Mouse (Mus musculus): ENCODE measurements at regions not wholly inside any gene's neighbourhood (a gene's known extent, or its start where the extent isn't known, plus 50 kb on each side); places are given as distances from the start of the nearest gene placed in this dataset.
"Not testable (repeated sequence)": the region's sequence is repeated elsewhere in the genome, so short reads cannot be mapped to it uniquely, and the experiment has no call there.

GRCm38 (mm10) chr2:181930037-181930436 lies 60.9 kb upstream of the Gm14496 start:
- no peak for DNase-seq

DNA sequence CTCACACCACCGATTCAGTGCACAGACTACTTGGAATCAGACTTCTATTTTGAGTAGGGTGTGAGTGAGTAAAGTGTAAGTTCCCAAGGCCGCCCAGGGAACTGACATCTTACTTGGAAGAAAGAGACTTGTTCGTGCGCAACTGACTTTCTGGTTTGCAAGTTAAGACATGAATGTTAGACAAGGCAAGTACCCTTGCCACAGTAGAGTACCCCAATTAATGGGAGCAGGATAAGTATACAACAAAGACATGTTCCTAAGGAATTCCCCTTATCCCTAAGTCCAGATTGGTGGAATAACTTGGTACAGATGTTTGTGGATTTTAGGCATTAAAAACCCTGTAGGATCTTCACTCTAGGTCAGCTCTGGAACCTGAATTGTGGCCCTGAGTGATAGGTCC lies 60.4 kb upstream of the Gm14496 start:
- not testable (repeated sequence) for DNase-seq

GRCm38 (mm10) chr2:181931077-181931815 lies 59.7 kb upstream of the Gm14496 start:
- DNase-seq, result peak; percentile 15 to 24

- no peak for DNase-seq
Measured at GRCm38 (mm10) chr2:181931918-181932605, 58.9 kb upstream of the Gm14496 start.

Measured in layer of hippocampus, postnatal 36 days (tissue).